In the genomic region with DNA sequence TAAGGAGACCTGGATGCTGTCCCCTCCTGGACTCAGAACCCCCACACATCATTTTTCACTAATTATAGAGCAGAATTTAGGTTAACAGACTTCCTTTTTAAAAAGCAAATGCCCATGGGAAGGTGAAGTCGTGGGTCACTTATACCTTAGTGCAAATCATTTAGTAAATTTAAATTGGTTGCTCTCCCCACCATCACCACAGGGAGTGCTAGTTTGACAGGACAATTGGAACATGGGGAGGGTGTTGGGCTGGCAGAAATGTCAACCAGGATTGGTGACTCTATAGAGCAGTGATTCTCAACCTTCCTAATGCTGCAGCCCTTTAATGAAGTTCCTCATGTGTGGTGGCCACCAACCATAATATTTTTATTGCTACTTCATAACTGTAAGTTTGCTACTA, we compare ENCODE assay signal across 8 mouse cellular contexts. TPM values are rescaled to one million over a fixed set of nuclear protein-coding genes. Genes with fewer than 3 reads are reported as not detected.
DNase-seq lines count a peak whose midpoint lies in the region; ATAC-seq and TF ChIP-seq lines count a peak whose summit lies in the region.

No protein-coding gene starts in this region.

- 10% methylated on average over 1 of the region's 1 CpGs for WGBS in lung, postnatal 0 days

- no peak overlapping the region for H3K9ac ChIP-seq in lung, postnatal 0 days (replicated peaks; ENCODE audit: low read depth)

- no peak for ATAC-seq in lung, postnatal 0 days

- H3K4me1 ChIP-seq in lung, postnatal 0 days (ENCODE audit: insufficient read depth, low read depth, low read length) = peaks cover 25% of the 10 kb centered on the region

- peak; percentile 36 for DNase-seq in kidney, adult 9 months
- no peak for DNase-seq in kidney, adult 11 months
- peak; percentile 19 for DNase-seq in Muller cell, postnatal 12 days (ENCODE audit: inconsistent ontology term)
- peak; percentile 55 for DNase-seq in embryo, embryonic 10.5 days (ENCODE audit: low spot score)
- DNase-seq in lung, postnatal 0 days (ENCODE audit: low spot score) = peak; percentile 62
- DNase-seq in layer of hippocampus, postnatal 36 days = no peak
- DNase-seq in urinary bladder, adult 18-20 months (ENCODE audit: low spot score in 2 of 2) = no peak
- DNase-seq in layer of hippocampus, adult 9-11 months = no peak

- no peaks in the 10 kb centered on the region for H3K9me3 ChIP-seq in lung, postnatal 0 days (ENCODE audit: low read length)

- no peak overlapping the region for H3K4me3 ChIP-seq in lung, postnatal 0 days (ENCODE audit: low read depth, low read length)

- H3K27ac ChIP-seq in lung, postnatal 0 days (ENCODE audit: low read length) = no peak overlapping the region

- H3K27me3 ChIP-seq in lung, postnatal 0 days (replicated peaks; ENCODE audit: insufficient read depth, low read length) = peaks cover 17% of the 10 kb centered on the region; the same call in 1 of the 2 replicates

- no peak for TF ChIP-seq EP300 in lung, postnatal 0 days (IDR thresholded peaks at IDR 0.05)

- H3K4me2 ChIP-seq in lung, postnatal 0 days (replicated peaks; ENCODE audit: low read depth, low read length) = no peak overlapping the region

- TF ChIP-seq CTCF in lung, postnatal 0 days (IDR thresholded peaks at IDR 0.05) = peak; percentile 66

- no peaks in the 10 kb centered on the region for H3K36me3 ChIP-seq in lung, postnatal 0 days (ENCODE audit: insufficient read depth, low read length)

RNA-seq across cellular contexts. Expression of a gene that starts 3.1 kb away (rescaled TPM):
- 6.5 and 6.6 TPM in 2 replicates for polyA plus RNA-seq in lung, postnatal 0 days (2015; fragmentation: Nextera tagmentation; extraction: Ambion mirVana)
- 100 to 1,000 TPM; 252 to 262 TPM for total RNA-seq in layer of hippocampus, postnatal 36 days (2021)

RNA-seq across cellular contexts. Expression of a gene that starts 14.9 kb away (rescaled TPM):
- 0.79 and 1.3 TPM in 2 replicates for polyA plus RNA-seq in lung, postnatal 0 days (2015; fragmentation: Nextera tagmentation; extraction: Ambion mirVana)
- total RNA-seq in layer of hippocampus, postnatal 36 days (2021) = 10 to 100 TPM; 11.6 to 13.0 TPM

RNA-seq across cellular contexts. Expression of a gene that starts 42.1 kb away (rescaled TPM):
- 10.0 and 11.0 TPM in 2 replicates for polyA plus RNA-seq in lung, postnatal 0 days (2015; fragmentation: Nextera tagmentation; extraction: Ambion mirVana)
- total RNA-seq in layer of hippocampus, postnatal 36 days (2021) = 10 to 100 TPM; 15.1 to 18.3 TPM

RNA-seq across cellular contexts. Expression of a gene that starts 52.3 kb away (rescaled TPM):
- polyA plus RNA-seq in lung, postnatal 0 days (2015; fragmentation: Nextera tagmentation; extraction: Ambion mirVana) = 7.3 and 7.9 TPM in 2 replicates
- total RNA-seq in layer of hippocampus, postnatal 36 days (2021) = 10 to 100 TPM; 73.1 to 85.1 TPM

Comparison
In these comparisons a context has a peak if more than half of its experiments do, and no peak if none do; other contexts are left out.
1. DNase-seq: peak in kidney, adult 9 months (single experiment), Muller cell, postnatal 12 days (single experiment), embryo, embryonic 10.5 days (single experiment) and lung, postnatal 0 days (single experiment); none in kidney, adult 11 months (single experiment), layer of hippocampus, postnatal 36 days (0 of 2), urinary bladder, adult 18-20 months (0 of 2) and layer of hippocampus, adult 9-11 months (single experiment).